Mouse (Mus musculus): ENCODE measurements around the gene Smim17.
"Not testable (repeated sequence)": the region's sequence is repeated elsewhere in the genome, so short reads cannot be mapped to it uniquely, and the experiment has no call there.

The Smim17 gene

GRCm38 (mm10) chr7:6419894-6420293, 21.4 kb downstream of the Smim17 start:
- DNase-seq = peak; percentile 66

- DNase-seq = no peak
These were observed 30.9 kb downstream of the Smim17 start for GRCm38 (mm10) chr7:6429381-6429780.

- no peak for DNase-seq
These were observed 31.8 kb downstream of the Smim17 start for GRCm38 (mm10) chr7:6430342-6430741.

GRCm38 (mm10) chr7:6438388-6438787, 39.9 kb downstream of the Smim17 start, which contains the start of gene Olfr1344:
Gene Olfr1344, plus strand, starts transcription at chr7:6438688.
- no peak for DNase-seq

- DNase-seq = no peak
These were observed 42.7 kb downstream of the Smim17 start for GRCm38 (mm10) chr7:6441173-6441572.

GRCm38 (mm10) chr7:6447771-6448170, 49.3 kb downstream of the Smim17 start:
- DNase-seq = no peak

GRCm38 (mm10) chr7:6455868-6456267, 57.4 kb downstream of the Smim17 start, which contains the start of gene Olfr1336:
Gene Olfr1336, plus strand, starts transcription at chr7:6456168.
- DNase-seq = no peak

GRCm38 (mm10) chr7:6456399-6456798, 57.9 kb downstream of the Smim17 start:
- no peak for DNase-seq

- DNase-seq = no peak
These were observed 68.4 kb downstream of the Smim17 start, which contains the start of gene Olfr1346 for GRCm38 (mm10) chr7:6466951-6467350. Gene Olfr1346, plus strand, starts transcription at chr7:6467101.

- DNase-seq = not testable (repeated sequence)
These were observed 79.1 kb downstream of the Smim17 start for GRCm38 (mm10) chr7:6477633-6478032.
